Mouse (Mus musculus): ENCODE measurements at regions not wholly inside any gene's neighbourhood (a gene's known extent, or its start where the extent isn't known, plus 50 kb on each side); places are given as distances from the start of the nearest gene placed in this dataset.

- no peak for ATAC-seq (ENCODE audit: low FRiP score)
- Histone ChIP-seq H3K9ac (no peak overlapping the region), H3K4me1 (no peaks in the 10 kb centered on the region), H3K36me3 (replicated peaks) (no peaks in the 10 kb centered on the region), H3K27me3 (no peaks in the 10 kb centered on the region), H3K27ac (no peak overlapping the region), H3K9me3 (no peaks in the 10 kb centered on the region), H3K4me2 (no peak overlapping the region), H3K4me3 (replicated peaks) (no peak overlapping the region)
- WGBS: 59% methylated on average over 8 of the region's 8 CpGs
Measured at GRCm38 (mm10) chr2:109510070-109510979, 164.2 kb upstream of the Bdnf start.

DNA sequence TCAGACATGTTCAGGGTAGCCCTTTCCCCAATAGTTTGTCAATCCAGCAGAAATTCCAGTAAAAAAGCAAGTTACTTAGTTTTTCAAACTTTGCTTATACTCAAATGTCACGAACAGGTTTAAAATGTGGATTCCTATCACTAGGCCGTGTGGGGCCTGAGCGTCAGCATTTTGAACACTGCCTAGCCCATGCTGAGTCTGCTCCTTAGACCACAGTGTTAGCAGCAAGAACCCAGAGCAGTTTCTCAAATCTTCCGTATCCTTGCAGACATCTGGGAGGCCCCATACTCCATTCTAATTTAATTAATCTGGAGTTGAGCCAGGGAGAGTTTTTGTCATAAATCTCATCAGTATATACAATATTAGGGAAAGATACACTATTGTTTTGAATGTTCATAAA lies 163.4 kb upstream of the Bdnf start:
- H3K4me1 ChIP-seq: no peaks in the 10 kb centered on the region
- no peaks in the 10 kb centered on the region for H3K27me3 ChIP-seq
- ATAC-seq (ENCODE audit: low FRiP score): no peak
- H3K36me3 ChIP-seq (replicated peaks): no peaks in the 10 kb centered on the region
- no peak overlapping the region for H3K4me2 ChIP-seq
- no peak overlapping the region for H3K27ac ChIP-seq
- no peak overlapping the region for H3K4me3 ChIP-seq (replicated peaks)
- H3K9me3 ChIP-seq: no peaks in the 10 kb centered on the region
- WGBS: 83% methylated on average over 4 of the region's 4 CpGs
- no peak overlapping the region for H3K9ac ChIP-seq

- no peak for ATAC-seq (ENCODE audit: low FRiP score)
- WGBS: 87% methylated on average over 4 of the region's 4 CpGs
- H3K9ac ChIP-seq: no peak overlapping the region
Measured at GRCm38 (mm10) chr2:109519261-109519660, 155.2 kb upstream of the Bdnf start.

GRCm38 (mm10) chr2:109520471-109520870 lies 154.0 kb upstream of the Bdnf start:
- no peak overlapping the region for H3K27ac ChIP-seq
- H3K9me3 ChIP-seq: no peaks in the 10 kb centered on the region
- no peaks in the 10 kb centered on the region for H3K4me1 ChIP-seq
- no peaks in the 10 kb centered on the region for H3K27me3 ChIP-seq
- H3K4me2 ChIP-seq: no peak overlapping the region
- ATAC-seq (ENCODE audit: low FRiP score): no peak
- H3K36me3 ChIP-seq (replicated peaks): no peaks in the 10 kb centered on the region
- H3K4me3 ChIP-seq (replicated peaks): no peak overlapping the region
- 69% methylated on average over 3 of the region's 3 CpGs for WGBS
- H3K9ac ChIP-seq: no peak overlapping the region

More at GRCm38 (mm10) chr2:109519261-109519660, 155.2 kb upstream of the Bdnf start:
- Histone ChIP-seq H3K36me3 (replicated peaks) (no peaks in the 10 kb centered on the region), H3K4me3 (replicated peaks) (no peak overlapping the region), H3K4me1 (no peaks in the 10 kb centered on the region), H3K9me3 (no peaks in the 10 kb centered on the region), H3K27ac (no peak overlapping the region), H3K27me3 (no peaks in the 10 kb centered on the region), H3K4me2 (no peak overlapping the region)

- Histone ChIP-seq H3K27ac (no peak overlapping the region), H3K27me3 (no peaks in the 10 kb centered on the region), H3K9me3 (no peaks in the 10 kb centered on the region), H3K4me3 (replicated peaks) (no peak overlapping the region), H3K9ac (no peak overlapping the region), H3K4me2 (no peak overlapping the region), H3K4me1 (no peaks in the 10 kb centered on the region), H3K36me3 (replicated peaks) (no peaks in the 10 kb centered on the region)
- WGBS: 68% methylated on average over 1 of the region's 1 CpGs
- ATAC-seq (ENCODE audit: low FRiP score): no peak
Measured at GRCm38 (mm10) chr2:109539519-109539918, 135.0 kb upstream of the Bdnf start.

- no peak overlapping the region for H3K27ac ChIP-seq
- H3K9me3 ChIP-seq: no peaks in the 10 kb centered on the region
- H3K9ac ChIP-seq: no peak overlapping the region
- no peak for ATAC-seq (ENCODE audit: low FRiP score)
- WGBS: 90% methylated on average over 7 of the region's 7 CpGs
- H3K27me3 ChIP-seq: no peaks in the 10 kb centered on the region
- H3K4me3 ChIP-seq (replicated peaks): no peak overlapping the region
- no peaks in the 10 kb centered on the region for H3K36me3 ChIP-seq (replicated peaks)
- H3K4me1 ChIP-seq: no peaks in the 10 kb centered on the region
- no peak overlapping the region for H3K4me2 ChIP-seq
Measured at GRCm38 (mm10) chr2:109546486-109547115, 127.9 kb upstream of the Bdnf start.

- no peak overlapping the region for H3K9ac ChIP-seq
- 86% methylated on average over 6 of the region's 6 CpGs for WGBS
- no peak for ATAC-seq (ENCODE audit: low FRiP score)
Measured at GRCm38 (mm10) chr2:109554644-109555043, 119.9 kb upstream of the Bdnf start.

DNA sequence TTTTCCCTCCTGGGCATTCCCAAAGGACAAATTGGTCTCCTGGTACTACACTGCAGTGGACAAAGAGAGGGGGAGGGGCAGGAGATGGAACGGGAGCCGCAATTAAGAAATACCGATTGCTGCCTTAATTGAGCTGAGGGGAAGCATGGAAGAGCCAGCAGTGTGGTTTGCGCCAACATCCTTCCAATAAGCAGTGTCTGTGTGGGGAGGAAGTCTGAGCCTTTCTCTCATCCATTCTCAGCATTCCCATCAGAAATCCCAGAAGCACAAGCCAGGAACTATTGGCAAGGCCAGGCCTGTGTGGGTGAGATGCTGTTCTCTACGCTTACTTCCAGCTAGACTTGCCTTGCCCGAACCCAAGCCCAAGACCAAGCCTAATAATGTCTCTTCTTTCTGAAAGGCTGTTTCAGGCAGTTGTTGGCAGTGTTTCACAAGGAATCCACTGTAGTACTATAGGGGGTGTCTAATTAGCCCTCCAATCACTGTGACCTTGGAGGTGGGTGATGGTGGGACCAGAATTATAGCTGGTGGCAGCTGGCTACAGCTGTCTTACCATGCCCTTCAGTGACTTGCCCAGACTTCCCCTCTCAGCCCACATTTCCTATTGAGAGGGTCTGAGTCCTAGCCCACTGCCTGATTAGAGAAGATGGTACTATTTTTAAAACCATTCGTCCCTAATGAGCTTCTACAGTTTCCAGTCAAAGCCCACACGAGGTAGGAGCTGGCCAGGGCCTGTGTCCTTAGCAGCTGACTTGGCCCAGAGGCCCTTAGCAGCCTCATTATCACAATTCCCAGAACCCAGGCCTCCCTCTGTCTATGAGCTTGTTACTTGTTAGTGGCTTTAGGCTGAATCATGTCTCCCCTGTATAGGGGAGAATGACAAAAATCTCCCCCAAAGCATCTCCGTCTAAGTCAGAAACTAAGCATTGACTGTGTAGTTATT lies 115.1 kb upstream of the Bdnf start:
- Histone ChIP-seq H3K9ac (no peak overlapping the region), H3K9me3 (no peaks in the 10 kb centered on the region), H3K27me3 (no peaks in the 10 kb centered on the region), H3K4me2 (no peak overlapping the region), H3K27ac (0 out of 2 replicates have a peak overlapping the region, but pooled peaks have one; percentile 31), H3K4me3 (replicated peaks) (no peak overlapping the region), H3K4me1 (peaks cover 5% of the 10 kb centered on the region; the same call in 1 of the 2 replicates), H3K36me3 (replicated peaks) (no peaks in the 10 kb centered on the region)
- 64% methylated on average over 9 of the region's 9 CpGs for WGBS
- ATAC-seq (ENCODE audit: low FRiP score): peak; percentile 34; the same call in 1 of the 2 replicates

More at GRCm38 (mm10) chr2:109554644-109555043, 119.9 kb upstream of the Bdnf start:
- H3K4me3 ChIP-seq (replicated peaks): no peak overlapping the region
- H3K27me3 ChIP-seq: no peaks in the 10 kb centered on the region
- no peaks in the 10 kb centered on the region for H3K36me3 ChIP-seq (replicated peaks)
- peaks cover 5% of the 10 kb centered on the region; the same call in 1 of the 2 replicates for H3K4me1 ChIP-seq
- H3K27ac ChIP-seq: no peak overlapping the region
- H3K9me3 ChIP-seq: no peaks in the 10 kb centered on the region
- no peak overlapping the region for H3K4me2 ChIP-seq

DNA sequence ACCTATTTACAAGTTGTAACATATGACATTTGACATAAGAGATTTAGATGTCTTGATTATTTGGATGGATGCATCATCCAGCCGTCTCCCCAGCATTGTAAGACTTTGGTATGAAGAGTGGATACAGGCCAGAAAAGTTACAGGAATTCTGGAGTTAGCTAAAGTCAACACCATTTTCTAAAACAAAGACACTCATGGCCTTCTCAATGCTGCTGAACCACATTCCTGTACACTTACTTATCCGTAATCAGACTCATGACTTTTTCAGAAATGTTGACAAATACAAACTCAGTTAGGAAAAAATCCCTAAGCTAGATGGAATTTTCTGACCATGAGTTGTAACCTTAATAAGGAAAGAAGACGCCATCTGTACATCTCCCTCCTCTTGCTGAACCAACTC lies 111.5 kb upstream of the Bdnf start:
- no peaks in the 10 kb centered on the region for H3K27me3 ChIP-seq
- no peak overlapping the region for H3K9ac ChIP-seq
- WGBS: 88% methylated on average over 3 of the region's 3 CpGs
- no peak overlapping the region for H3K4me2 ChIP-seq
- no peaks in the 10 kb centered on the region for H3K36me3 ChIP-seq (replicated peaks)
- no peak overlapping the region for H3K4me3 ChIP-seq (replicated peaks)
- H3K4me1 ChIP-seq: peaks cover 5% of the 10 kb centered on the region; the same call in 1 of the 2 replicates
- no peak for ATAC-seq (ENCODE audit: low FRiP score)
- no peak overlapping the region for H3K27ac ChIP-seq
- H3K9me3 ChIP-seq: no peaks in the 10 kb centered on the region

- no peak for ATAC-seq (ENCODE audit: low FRiP score)
Measured at GRCm38 (mm10) chr2:109576946-109577345, 97.6 kb upstream of the Bdnf start.

DNA sequence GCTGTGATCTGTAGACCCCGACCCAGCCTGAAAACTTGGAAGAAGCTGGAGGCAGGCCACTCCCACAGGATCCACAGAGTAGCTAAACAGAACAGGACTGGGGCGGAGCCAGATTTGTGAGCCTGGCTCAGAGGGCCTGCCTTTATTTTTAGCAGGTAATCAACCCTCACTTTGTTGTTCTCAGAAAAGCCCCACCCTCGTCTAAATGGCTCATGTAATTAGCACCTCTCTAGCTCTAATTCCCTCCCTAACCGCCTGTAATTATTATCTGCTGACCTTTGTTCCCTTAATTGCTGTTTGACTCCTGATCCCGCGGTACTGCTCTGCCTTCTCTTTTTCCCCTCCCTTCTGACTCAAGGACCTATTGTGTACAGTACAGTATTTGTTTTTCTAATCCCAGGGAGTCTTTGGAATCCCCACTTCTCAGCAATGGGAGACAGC lies 95.6 kb upstream of the Bdnf start:
- 0% methylated on average over 6 of the region's 6 CpGs for WGBS
- peaks cover 12% of the 10 kb centered on the region for H3K27me3 ChIP-seq
- peaks cover 11% of the 10 kb centered on the region; the same call in 1 of the 2 replicates for H3K4me1 ChIP-seq
- peak; percentile 89 for ATAC-seq (ENCODE audit: low FRiP score)
- H3K4me3 ChIP-seq (replicated peaks): no peak overlapping the region
- no peak overlapping the region for H3K9ac ChIP-seq
- no peak overlapping the region for H3K27ac ChIP-seq
- H3K36me3 ChIP-seq (replicated peaks): no peaks in the 10 kb centered on the region
- peak overlapping the region; percentile 25 for H3K4me2 ChIP-seq
- no peaks in the 10 kb centered on the region for H3K9me3 ChIP-seq

More at GRCm38 (mm10) chr2:109576946-109577345, 97.6 kb upstream of the Bdnf start:
- H3K4me2 ChIP-seq: no peak overlapping the region
- H3K27ac ChIP-seq: no peak overlapping the region
- no peaks in the 10 kb centered on the region for H3K36me3 ChIP-seq (replicated peaks)
- no peak overlapping the region for H3K9ac ChIP-seq
- peaks cover 12% of the 10 kb centered on the region for H3K27me3 ChIP-seq
- H3K4me1 ChIP-seq: peaks cover 11% of the 10 kb centered on the region; the same call in 1 of the 2 replicates
- H3K9me3 ChIP-seq: no peaks in the 10 kb centered on the region
- H3K4me3 ChIP-seq (replicated peaks): no peak overlapping the region
